Mouse (Mus musculus): ENCODE data around the gene Gm28305. TPM values are rescaled to one million over a fixed set of nuclear protein-coding genes. Genes with fewer than 3 reads are reported as not detected.

Gm28305 gene
- total RNA-seq, 2 experiments from 2014 or later: not detected

Other genes with a start within 250 kb of the Gm28305 start
- 1 to 10 TPM; 1.1 to 1.7 TPM for gene Nphp3, start 38.1 kb upstream of the Gm28305 start, total RNA-seq (2021)
- 10 to 100 TPM; 10.2 to 12.8 TPM for gene Uba5, start 22.5 kb downstream of the Gm28305 start, total RNA-seq (2021)
- gene Acad11, start 22.7 kb downstream of the Gm28305 start, total RNA-seq (2021): 10 to 100 TPM; 48.3 to 51.8 TPM
- gene Ackr4, start 86.3 kb downstream of the Gm28305 start, total RNA-seq (2021): under 1 TPM; 0.21 to 0.32 TPM
- gene Dnajc13, start 222.3 kb downstream of the Gm28305 start, total RNA-seq (2021): 10 to 100 TPM; 29.0 to 31.3 TPM